Mouse (Mus musculus) forebrain, postnatal 0 days (tissue): ENCODE measurements at regions not wholly inside any gene's neighbourhood (a gene's known extent, or its start where the extent isn't known, plus 50 kb on each side); places are given as distances from the start of the nearest gene placed in this dataset.

Experiments
- ATAC-seq: fragments of 200-750 bp; cut with Nextera tagmentation; 2 replicates; pipeline ENCODE4 v1.8.0; 2017; ENCODE audit warnings: mild to moderate bottlenecking, moderate library complexity
- DNase-seq: peaks from one replicate; pipeline ENCODE4 v3.0.0-alpha.2; 2015
- H3K27ac ChIP-seq: fragments of 300-500 bp; sonication (generic); 2 replicates; pipeline ENCODE4 v1.5.1; 2014; ENCODE audit warnings: low read depth, mild to moderate bottlenecking, antibody characterized with exemption, low read length, moderate library complexity, mixed read lengths
- H3K27me3 ChIP-seq: fragments of 300-500 bp; sonication (generic); 2 replicates; pipeline ENCODE4 v1.6.1; 2014; ENCODE audit warnings: mild to moderate bottlenecking, low read length, mixed read lengths; ENCODE audit not compliant: insufficient read depth
- H3K36me3 ChIP-seq: fragments of 300-500 bp; sonication (generic); 2 replicates; pipeline ENCODE4 v1.6.1; 2014; ENCODE audit warnings: mild to moderate bottlenecking, moderate library complexity; ENCODE audit not compliant: insufficient read depth
- H3K4me1 ChIP-seq: fragments of 300-500 bp; sonication (generic); 2 replicates; pipeline ENCODE4 v1.6.1; 2014; ENCODE audit warnings: antibody characterized with exemption; ENCODE audit not compliant: insufficient read depth
- H3K4me2 ChIP-seq: fragments of 300-500 bp; sonication (generic); 2 replicates; pipeline ENCODE4 v1.6.1; 2014; ENCODE audit warnings: low read depth, mild to moderate bottlenecking, moderate library complexity
- H3K4me3 ChIP-seq: fragments of 300-500 bp; sonication (generic); 2 replicates; pipeline ENCODE4 v1.5.1; 2014; ENCODE audit warnings: low read depth, low read length, mixed read lengths
- H3K9ac ChIP-seq: fragments of 300-500 bp; sonication (generic); 2 replicates; pipeline ENCODE4 v1.6.1; 2014; ENCODE audit warnings: mild to moderate bottlenecking
- H3K9me3 ChIP-seq: fragments of 300-500 bp; sonication (generic); 2 replicates; pipeline ENCODE4 v1.6.1; 2016; ENCODE audit warnings: low read length
- CTCF ChIP-seq: sonication (generic); IDR thresholded peaks from 2 replicates; pipeline ENCODE4 v1.5.1; 2016; ENCODE audit warnings: antibody characterized with exemption, control low read depth, low read depth
- WGBS: fragments of 180-500 bp; shearing (Covaris S2); extraction: QIAGEN DNeasy Blood & Tissue Kit; methylation state at CpG from one replicate; pipeline ENCODE4 v1.1.7; 2014; 5-methylcytosine and 5-hydroxymethylcytosine counted together

DNA sequence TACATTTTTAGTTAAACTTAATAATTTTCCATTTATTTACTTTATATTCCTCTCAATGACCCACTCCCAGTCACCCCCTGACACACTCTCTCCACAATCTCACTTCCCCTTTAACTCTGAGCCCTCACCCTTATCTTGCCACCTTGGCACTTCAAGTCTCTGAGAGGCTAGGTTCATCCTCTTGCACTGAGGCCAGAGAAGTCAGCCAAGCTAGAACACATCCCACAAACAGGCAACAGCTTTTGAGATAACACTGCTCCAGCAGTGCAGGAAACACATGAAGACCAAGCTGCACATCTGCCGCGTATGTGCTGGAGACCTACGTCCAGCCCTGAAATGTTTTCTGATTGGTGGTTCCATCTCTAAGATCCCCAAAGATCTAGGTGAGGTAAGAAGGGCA, 717.2 kb upstream of the Gpc5 start:
- DNase-seq, result no peak
- Histone ChIP-seq H3K9ac (no peak overlapping the region), H3K4me1 (no peaks in the 10 kb centered on the region), H3K4me3 (no peak overlapping the region), H3K27me3 (no peaks in the 10 kb centered on the region), H3K9me3 (no peaks in the 10 kb centered on the region), H3K36me3 (no peaks in the 10 kb centered on the region), H3K4me2 (no peak overlapping the region), H3K27ac (no peak overlapping the region)
- TF ChIP-seq CTCF, result no peak
- ATAC-seq, result no peak
- WGBS, result 96% methylated on average over 3 of the region's 3 CpGs

DNA sequence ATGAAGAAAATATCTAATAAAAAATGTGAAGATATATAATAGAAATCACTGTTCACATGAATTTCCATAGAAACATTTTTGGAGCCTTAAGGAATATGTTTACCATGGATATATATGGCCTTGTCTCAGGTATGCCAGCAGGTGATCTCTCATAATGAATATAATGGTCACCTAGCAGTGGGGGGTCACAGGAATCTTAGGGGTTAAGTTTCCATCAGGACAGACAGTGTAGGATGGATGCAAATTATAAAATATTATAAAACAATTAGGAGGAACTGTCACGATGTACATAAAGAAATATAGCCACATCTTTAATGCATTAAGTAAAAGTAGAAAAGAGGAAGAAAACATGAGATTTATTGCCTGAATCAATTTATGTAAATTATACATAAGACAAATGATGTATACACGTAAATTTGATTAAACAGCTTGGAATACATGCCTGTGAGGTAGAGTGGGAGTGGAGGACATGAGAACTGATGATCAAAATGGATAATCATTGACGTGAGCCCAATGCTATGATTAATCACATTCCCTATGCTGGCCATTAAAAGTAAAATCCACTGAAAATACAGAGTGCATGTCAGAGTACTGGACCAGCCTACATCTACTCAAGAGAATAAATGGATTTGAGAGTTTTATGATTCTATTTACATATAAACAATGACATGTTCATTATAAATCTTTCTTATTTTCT, 693.0 kb upstream of the Gpc5 start:
- 80% methylated on average over 3 of the region's 3 CpGs for WGBS
- DNase-seq (no peak), ATAC-seq (no peak)
- Histone ChIP-seq H3K4me2 (no peak overlapping the region), H3K4me3 (no peak overlapping the region), H3K9ac (no peak overlapping the region), H3K9me3 (no peaks in the 10 kb centered on the region), H3K27ac (no peak overlapping the region), H3K36me3 (no peaks in the 10 kb centered on the region), H3K27me3 (no peaks in the 10 kb centered on the region), H3K4me1 (no peaks in the 10 kb centered on the region)
- TF ChIP-seq CTCF, result no peak

DNA sequence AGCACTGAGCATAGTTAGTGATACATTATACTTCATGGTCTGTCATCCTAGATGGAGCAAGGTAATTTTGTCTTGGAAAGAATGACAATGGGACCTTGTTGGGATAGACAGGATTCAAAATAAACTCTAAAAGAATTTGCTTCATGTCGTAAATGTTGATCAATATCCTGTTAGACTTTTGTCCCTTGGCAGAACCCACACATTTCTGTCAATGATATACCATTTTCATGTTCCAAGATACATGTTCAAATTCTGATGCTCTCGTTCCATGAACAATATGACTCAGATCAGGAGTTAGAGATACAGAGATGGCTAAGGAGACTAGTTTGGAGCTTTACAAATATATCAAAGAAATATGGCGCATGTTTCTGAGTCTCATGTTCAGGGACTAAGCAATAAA, 673.2 kb upstream of the Gpc5 start:
- no peak overlapping the region for H3K27ac ChIP-seq
- no peak overlapping the region for H3K9ac ChIP-seq
- no peaks in the 10 kb centered on the region for H3K9me3 ChIP-seq
- H3K4me3 ChIP-seq, result no peak overlapping the region
- no peaks in the 10 kb centered on the region for H3K27me3 ChIP-seq
- no peak overlapping the region for H3K4me2 ChIP-seq
- WGBS, result 93% methylated on average over 3 of the region's 3 CpGs
- H3K4me1 ChIP-seq, result no peaks in the 10 kb centered on the region
- H3K36me3 ChIP-seq, result no peaks in the 10 kb centered on the region
- TF ChIP-seq CTCF, result no peak
- ATAC-seq (no peak), DNase-seq (no peak)

DNA sequence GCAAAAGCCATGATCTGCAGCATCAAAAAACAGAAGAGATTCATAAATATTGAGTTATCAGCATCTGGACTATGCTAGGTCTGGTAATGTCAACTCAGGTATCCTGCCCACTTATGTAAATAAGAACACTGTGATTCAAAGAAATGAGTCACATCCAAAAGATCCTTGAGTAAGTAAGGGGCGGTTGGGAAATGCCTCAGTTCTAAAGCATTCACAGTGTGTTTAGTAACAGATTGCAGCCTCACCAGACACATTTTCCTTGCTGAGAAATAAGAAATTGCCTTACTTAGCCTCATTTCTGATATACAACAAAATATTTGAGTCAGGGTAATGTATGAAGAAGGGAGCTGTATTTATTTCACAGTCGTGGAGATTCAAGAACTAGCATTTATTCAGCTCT, 666.5 kb upstream of the Gpc5 start:
- H3K36me3 ChIP-seq, result no peaks in the 10 kb centered on the region
- 78% methylated on average over 2 of the region's 2 CpGs for WGBS
- ATAC-seq (no peak), DNase-seq (no peak)
- H3K4me1 ChIP-seq, result no peaks in the 10 kb centered on the region
- no peak for TF ChIP-seq CTCF
- no peaks in the 10 kb centered on the region for H3K9me3 ChIP-seq
- H3K4me2 ChIP-seq, result no peak overlapping the region
- H3K4me3 ChIP-seq, result no peak overlapping the region
- H3K9ac ChIP-seq, result no peak overlapping the region
- no peaks in the 10 kb centered on the region for H3K27me3 ChIP-seq
- H3K27ac ChIP-seq, result no peak overlapping the region
